Mouse (Mus musculus) neural tube, embryonic 14.5 days (tissue): ENCODE data around the gene Ntmt1. TPM values are rescaled to one million over a fixed set of nuclear protein-coding genes. Genes with fewer than 3 reads are reported as not detected.

Experiments
- ATAC-seq: fragments of 200-750 bp; cut with Nextera tagmentation; 2 replicates; pipeline ENCODE4 v1.8.0; 2017; ENCODE audit warnings: low read depth, mild to moderate bottlenecking, moderate TSS enrichment, moderate library complexity
- H3K27ac ChIP-seq: fragments of 300-500 bp; sonication (generic); 2 replicates; pipeline ENCODE4 v1.5.1; 2014; ENCODE audit warnings: low read depth, mild to moderate bottlenecking, control low read depth, low read length, moderate library complexity, mixed read lengths
- H3K27me3 ChIP-seq: fragments of 300-500 bp; sonication (generic); 2 replicates; pipeline ENCODE4 v1.6.1; 2014; ENCODE audit warnings: low read length; ENCODE audit not compliant: control insufficient read depth, insufficient read depth
- H3K36me3 ChIP-seq: fragments of 300-500 bp; sonication (generic); 2 replicates; pipeline ENCODE4 v1.6.1; 2014; ENCODE audit warnings: low read length, mixed read lengths; ENCODE audit not compliant: control insufficient read depth, insufficient read depth
- H3K4me1 ChIP-seq: fragments of 300-500 bp; sonication (generic); 2 replicates; pipeline ENCODE4 v1.6.1; 2014; ENCODE audit warnings: low read length; ENCODE audit not compliant: control insufficient read depth, insufficient read depth
- H3K4me2 ChIP-seq: fragments of 300-500 bp; sonication (generic); 2 replicates; pipeline ENCODE4 v1.6.1; 2014; ENCODE audit warnings: mild to moderate bottlenecking, low read depth, low read length, control low read depth
- H3K4me3 ChIP-seq: fragments of 300-500 bp; sonication (generic); 2 replicates; pipeline ENCODE4 v1.5.1; 2014; ENCODE audit warnings: low read depth, low read length, control low read depth, mixed read lengths
- H3K9ac ChIP-seq: fragments of 300-500 bp; sonication (generic); replicated peaks from 2 replicates; pipeline ENCODE4 v1.6.1; 2014; ENCODE audit warnings: low read depth, mild to moderate bottlenecking, control low read depth, low read length, mixed read lengths
- H3K9me3 ChIP-seq: fragments of 300-500 bp; sonication (generic); 2 replicates; pipeline ENCODE4 v1.6.1; 2016; ENCODE audit warnings: low read length; ENCODE audit not compliant: control insufficient read depth
- WGBS: fragments of 180-500 bp; shearing (Covaris S2); extraction: QIAGEN DNeasy Blood & Tissue Kit; methylation state at CpG from one replicate; pipeline ENCODE4 v1.1.7; 2014; 5-methylcytosine and 5-hydroxymethylcytosine counted together
- polyA plus RNA-seq: library from polyadenylated mRNA; unstranded; fragments of >200 nt; fragmentation: Nextera tagmentation; extraction: Ambion mirVana; gene quantifications from 2 replicates; pipeline ENCODE4 v1.2.1, GENCODE M21; 2014

The Ntmt1 gene
- polyA plus RNA-seq, 1 experiment from 2014 or later: 112 TPM

DNA sequence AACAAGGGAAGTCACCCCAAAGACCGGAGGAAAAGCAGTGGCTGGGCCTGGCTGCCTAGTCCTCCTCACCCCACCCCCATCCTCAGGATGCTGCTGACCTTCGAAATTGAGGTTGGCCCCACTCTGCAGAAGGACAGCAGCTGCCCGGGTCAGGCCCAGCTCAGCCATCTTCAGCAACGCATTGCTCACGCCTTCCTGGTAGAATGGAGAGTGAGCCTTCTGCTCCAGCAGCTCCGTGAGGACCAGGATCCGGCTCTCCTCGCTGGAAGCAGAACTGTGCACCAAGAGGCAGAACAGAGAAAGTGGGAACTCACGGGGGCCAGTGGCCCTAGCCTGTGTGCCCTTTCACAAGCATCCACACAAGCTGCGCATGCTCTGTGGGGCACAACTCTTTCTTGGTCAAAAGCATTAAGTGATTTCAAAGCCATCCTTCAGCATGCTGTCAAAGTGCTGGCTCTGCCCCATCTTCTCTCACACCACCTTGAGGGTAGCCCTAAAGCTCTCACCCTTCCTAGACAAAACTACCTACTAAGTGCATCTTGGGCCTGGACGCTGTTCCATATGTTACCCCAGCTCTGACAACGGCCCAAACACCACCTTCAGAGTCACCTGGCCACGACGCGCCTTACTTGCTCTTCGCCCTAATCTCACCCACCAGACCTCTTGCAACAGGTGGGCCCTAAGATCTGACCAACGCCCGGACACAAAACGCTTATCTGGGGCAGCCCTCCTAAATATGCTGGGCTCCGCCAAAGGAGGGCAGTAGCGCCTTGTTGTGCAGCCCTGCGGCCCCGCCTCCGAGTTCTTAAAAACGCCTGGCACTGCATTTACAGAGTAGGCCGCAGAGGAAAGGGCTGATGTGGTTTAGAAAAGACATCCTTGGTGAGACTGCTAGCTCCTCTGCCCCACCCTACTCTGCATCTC, 19.5 kb downstream of the Ntmt1 start:
- H3K4me2 ChIP-seq: peak overlapping the region; percentile 97
- peak; percentile 3; the same call in 1 of the 2 replicates for ATAC-seq
- peaks cover 11% of the 10 kb centered on the region for H3K4me1 ChIP-seq
- peaks cover 2% of the 10 kb centered on the region; the same call in 1 of the 2 replicates for H3K27me3 ChIP-seq
- WGBS: 38% methylated on average over 26 of the region's 26 CpGs
- H3K27ac ChIP-seq: peak overlapping the region; percentile 57
- peak overlapping the region; percentile 88 for H3K9ac ChIP-seq
- peaks cover 32% of the 10 kb centered on the region for H3K36me3 ChIP-seq
- no peaks in the 10 kb centered on the region for H3K9me3 ChIP-seq
- H3K4me3 ChIP-seq: peak overlapping the region; percentile 96

DNA sequence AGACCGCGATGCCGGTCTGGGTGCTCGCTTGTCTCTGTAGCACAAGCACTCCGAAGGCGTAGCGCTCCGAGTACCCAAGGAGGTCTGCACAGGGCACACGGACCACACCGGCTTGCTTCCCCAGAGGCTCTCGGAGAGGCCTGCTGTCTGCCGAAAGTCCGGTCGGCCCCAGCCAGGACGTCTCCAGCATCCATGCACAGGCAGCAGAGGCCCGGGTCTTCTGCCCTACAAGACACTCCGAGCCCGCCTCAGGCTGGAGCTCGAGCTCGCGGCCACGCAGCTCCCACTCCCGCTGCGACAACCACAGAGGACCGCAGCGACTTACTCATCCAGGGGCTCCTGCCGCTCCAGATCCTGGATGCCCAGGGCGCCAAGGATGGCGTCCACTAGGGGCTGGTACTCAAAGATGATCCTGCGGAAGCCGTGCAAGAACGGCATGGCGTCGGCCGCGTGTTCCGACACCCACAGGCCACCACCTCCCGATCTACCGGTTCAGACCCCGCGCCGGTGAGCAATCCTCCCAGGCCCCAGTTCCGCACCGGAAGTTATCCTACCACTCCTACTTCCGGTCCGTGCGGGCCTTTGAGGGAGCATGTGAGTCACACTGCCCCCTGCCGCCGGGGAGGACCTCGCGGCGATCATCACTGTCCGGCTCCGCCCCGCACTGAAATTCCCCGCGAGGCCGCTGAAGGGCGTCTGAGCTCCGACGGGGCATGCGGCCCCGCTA, 20.3 kb downstream of the Ntmt1 start:
- peak overlapping the region; percentile 96 for H3K4me3 ChIP-seq
- peaks cover 11% of the 10 kb centered on the region for H3K4me1 ChIP-seq
- WGBS: under 1% methylated on average over 63 of the region's 63 CpGs
- peak; percentile 93 for ATAC-seq
- H3K9me3 ChIP-seq: no peaks in the 10 kb centered on the region
- H3K9ac ChIP-seq: peak overlapping the region; percentile 88
- H3K27ac ChIP-seq: peak overlapping the region; percentile 57
- H3K36me3 ChIP-seq: peaks cover 24% of the 10 kb centered on the region
- peak overlapping the region; percentile 97 for H3K4me2 ChIP-seq
- H3K27me3 ChIP-seq: peaks cover 2% of the 10 kb centered on the region; the same call in 1 of the 2 replicates

DNA sequence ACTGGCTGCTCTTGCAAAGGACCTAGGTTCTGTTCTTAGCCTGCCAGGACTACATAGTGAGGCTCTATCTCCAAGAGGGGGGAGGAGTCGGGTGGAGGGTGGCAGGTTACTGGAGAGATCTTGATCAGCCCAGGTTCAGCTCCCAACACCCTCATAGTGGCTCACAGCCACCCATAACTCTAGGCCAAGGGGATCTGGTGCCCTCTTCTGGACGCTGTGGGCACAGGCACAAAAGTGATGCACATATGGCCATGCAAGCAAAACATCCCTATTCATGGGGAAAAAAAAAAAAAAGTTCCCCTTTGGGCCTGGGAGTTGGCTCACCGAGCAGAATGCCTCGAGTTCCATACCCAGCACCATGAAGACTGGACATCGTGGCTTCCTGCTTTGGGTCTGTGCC, 21.7 kb downstream of the Ntmt1 start:
- Histone ChIP-seq H3K27me3 (peaks cover 2% of the 10 kb centered on the region; the same call in 1 of the 2 replicates), H3K27ac (no peak overlapping the region), H3K4me2 (no peak overlapping the region), H3K9ac (no peak overlapping the region), H3K4me1 (peaks cover 11% of the 10 kb centered on the region), H3K4me3 (no peak overlapping the region), H3K36me3 (peaks cover 16% of the 10 kb centered on the region), H3K9me3 (no peaks in the 10 kb centered on the region)
- no peak for ATAC-seq
- 48% methylated on average over 5 of the region's 5 CpGs for WGBS

DNA sequence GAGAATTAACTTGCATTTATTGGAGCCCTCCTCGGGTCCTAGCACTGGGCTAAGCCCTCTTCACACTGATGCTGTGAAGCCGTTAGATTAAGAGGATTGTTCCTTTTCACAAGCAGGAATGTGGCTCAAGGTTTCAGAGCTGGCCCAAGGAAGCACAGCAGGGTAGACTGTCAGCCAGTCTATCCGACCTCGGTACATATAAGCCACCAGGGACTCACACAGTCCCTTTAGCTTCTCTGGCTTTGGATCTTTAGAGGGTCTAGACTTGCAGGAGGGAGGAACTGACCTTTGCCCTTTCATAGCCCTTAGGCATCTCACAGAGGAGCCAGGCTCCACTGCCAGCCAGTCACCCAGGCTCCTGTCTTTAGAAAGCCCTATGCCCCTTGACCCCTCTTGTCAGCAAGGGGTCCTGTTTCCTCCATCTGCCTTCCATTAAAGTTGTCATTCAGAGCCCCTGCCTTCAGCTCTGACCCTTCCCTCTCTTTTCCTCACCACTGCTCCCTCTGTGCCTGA, 22.7 kb downstream of the Ntmt1 start, which contains the start of gene Asb6:
Gene Asb6, minus strand, starts transcription at position 51 of the 513 bp plus-strand sequence.
- H3K9ac ChIP-seq: no peak within 1 kb of the TSS
- ATAC-seq: no peak

DNA sequence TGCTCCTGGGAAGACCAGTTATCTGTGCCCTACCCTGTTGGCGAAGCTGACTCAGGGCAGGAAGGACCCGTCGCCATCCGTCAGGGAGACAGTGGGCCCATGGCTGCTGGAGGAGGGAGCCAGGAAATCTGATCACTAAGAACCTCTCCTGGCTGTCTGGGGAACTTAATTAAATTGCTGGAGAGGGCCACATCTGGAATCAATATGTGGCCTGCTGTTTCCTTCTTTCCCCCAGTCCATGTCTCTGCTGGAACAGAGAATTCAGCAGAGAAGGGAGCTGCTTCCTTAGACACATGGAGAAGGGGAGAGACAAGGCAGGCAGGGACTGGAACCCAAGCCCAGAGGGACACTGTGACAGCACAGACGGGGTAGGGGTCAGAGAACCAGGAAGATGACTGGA, 26.0 kb downstream of the Ntmt1 start:
- H3K27me3 ChIP-seq: no peaks in the 10 kb centered on the region; the same call in 1 of the 2 replicates
- no peaks in the 10 kb centered on the region for H3K9me3 ChIP-seq
- H3K4me1 ChIP-seq: 0 out of 2 replicates have a peak, but pooled peaks cover 6% of the 10 kb centered on the region
- no peak for ATAC-seq
- H3K4me3 ChIP-seq: no peak overlapping the region
- no peak overlapping the region for H3K9ac ChIP-seq
- 42% methylated on average over 5 of the region's 5 CpGs for WGBS
- no peak overlapping the region for H3K4me2 ChIP-seq
- H3K36me3 ChIP-seq: no peaks in the 10 kb centered on the region
- H3K27ac ChIP-seq: no peak overlapping the region

More for the DNA sequence above, 22.7 kb downstream of the Ntmt1 start, which contains the start of gene Asb6:
- Histone ChIP-seq H3K4me1 (peaks cover 11% of the 10 kb centered on the region), H3K4me3 (no peak within 1 kb of the TSS), H3K27me3 (peaks cover 2% of the 10 kb centered on the region; the same call in 1 of the 2 replicates), H3K27ac (no peak within 1 kb of the TSS), H3K9me3 (no peaks in the 10 kb centered on the region), H3K36me3 (peaks cover 6% of the 10 kb centered on the region; the same call in 1 of the 2 replicates), H3K4me2 (no peak within 1 kb of the TSS)
- WGBS: 35% methylated on average over 4 of the region's 4 CpGs

DNA sequence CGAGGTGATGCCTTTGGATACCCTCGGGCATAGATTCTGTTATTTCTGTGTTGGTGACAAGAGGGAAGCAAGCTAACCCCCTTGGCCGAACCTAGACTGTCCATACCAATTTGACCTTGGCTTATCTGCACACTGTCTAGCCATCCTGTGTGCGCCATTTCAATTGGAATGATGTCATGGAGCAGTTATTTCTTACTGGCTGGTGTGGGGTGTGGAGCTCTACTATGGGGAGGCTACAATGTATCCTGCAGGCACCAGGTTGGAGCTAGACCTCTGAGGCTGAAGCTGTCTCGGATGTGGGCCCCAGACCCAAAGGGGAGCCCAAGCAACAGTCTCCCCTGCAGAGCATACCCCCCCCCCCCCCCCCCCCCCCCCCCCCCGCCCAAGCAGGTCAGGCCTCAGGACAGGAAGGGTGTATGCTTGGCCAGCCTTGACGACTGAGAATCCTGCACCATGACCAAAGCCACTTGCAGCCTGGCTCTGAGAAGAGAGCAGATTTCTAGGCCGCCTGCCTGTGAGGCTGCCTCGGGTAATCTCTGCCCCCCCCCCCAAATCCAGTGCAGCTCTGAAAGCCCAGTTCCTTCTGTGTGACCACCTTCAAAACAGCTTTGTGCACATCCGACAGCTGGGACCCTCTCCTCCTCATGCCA, 26.9 kb downstream of the Ntmt1 start, which contains the start of gene Prrx2:
Gene Prrx2, plus strand, starts transcription at position 600 of the 650 bp plus-strand sequence.
- Histone ChIP-seq H3K36me3 (no peaks in the 10 kb centered on the region), H3K27me3 (no peaks in the 10 kb centered on the region; the same call in 1 of the 2 replicates), H3K4me1 (0 out of 2 replicates have a peak, but pooled peaks cover 6% of the 10 kb centered on the region), H3K27ac (no peak within 1 kb of the TSS), H3K9ac (no peak within 1 kb of the TSS), H3K9me3 (no peaks in the 10 kb centered on the region), H3K4me2 (no peak within 1 kb of the TSS), H3K4me3 (no peak within 1 kb of the TSS)
- ATAC-seq: no peak
- 76% methylated on average over 8 of the region's 10 CpGs for WGBS

DNA sequence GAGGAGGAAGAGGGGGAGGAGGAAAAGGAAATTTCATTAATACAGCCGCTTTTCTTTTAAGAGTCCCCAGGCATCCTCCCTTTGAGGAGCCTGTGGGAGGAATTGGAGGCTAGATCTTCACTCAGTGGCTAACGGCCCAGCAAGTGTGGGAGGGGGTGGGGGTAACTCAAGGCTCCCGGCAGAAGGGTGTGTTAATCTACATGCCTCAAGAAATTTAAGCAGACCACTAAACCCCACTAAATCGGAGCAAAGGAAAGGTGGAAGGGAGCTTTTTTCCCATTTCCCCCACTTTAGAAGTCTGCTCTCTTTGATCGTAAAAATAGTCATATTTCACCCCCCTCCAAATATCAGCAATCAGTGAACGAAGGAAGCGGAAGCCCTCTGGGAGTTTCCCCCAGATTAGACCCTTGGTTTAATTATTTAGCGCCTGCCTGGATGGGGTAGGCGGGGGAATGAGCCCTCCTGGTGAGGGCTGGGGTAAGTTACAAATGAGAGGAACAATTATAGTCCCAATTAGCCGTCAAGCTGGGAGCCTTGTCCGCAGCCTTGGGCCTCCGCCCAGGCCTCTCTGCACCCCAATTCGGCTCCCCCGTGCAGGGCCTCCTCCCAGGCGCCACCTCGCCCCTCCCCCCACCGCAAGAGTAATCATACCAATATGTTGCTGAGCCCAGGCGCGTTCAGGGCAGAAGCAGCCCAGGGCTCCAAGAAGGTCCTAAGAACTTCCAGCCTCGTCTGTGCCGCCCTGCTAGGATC, 28.8 kb downstream of the Ntmt1 start:
- no peak overlapping the region for H3K4me2 ChIP-seq
- WGBS: 8% methylated on average over 21 of the region's 21 CpGs
- H3K4me3 ChIP-seq: no peak overlapping the region
- 0 out of 2 replicates have a peak, but pooled peaks cover 6% of the 10 kb centered on the region for H3K4me1 ChIP-seq
- H3K36me3 ChIP-seq: no peaks in the 10 kb centered on the region
- no peaks in the 10 kb centered on the region; the same call in 1 of the 2 replicates for H3K27me3 ChIP-seq
- ATAC-seq: no peak
- H3K9me3 ChIP-seq: no peaks in the 10 kb centered on the region
- no peak overlapping the region for H3K27ac ChIP-seq
- H3K9ac ChIP-seq: no peak overlapping the region

DNA sequence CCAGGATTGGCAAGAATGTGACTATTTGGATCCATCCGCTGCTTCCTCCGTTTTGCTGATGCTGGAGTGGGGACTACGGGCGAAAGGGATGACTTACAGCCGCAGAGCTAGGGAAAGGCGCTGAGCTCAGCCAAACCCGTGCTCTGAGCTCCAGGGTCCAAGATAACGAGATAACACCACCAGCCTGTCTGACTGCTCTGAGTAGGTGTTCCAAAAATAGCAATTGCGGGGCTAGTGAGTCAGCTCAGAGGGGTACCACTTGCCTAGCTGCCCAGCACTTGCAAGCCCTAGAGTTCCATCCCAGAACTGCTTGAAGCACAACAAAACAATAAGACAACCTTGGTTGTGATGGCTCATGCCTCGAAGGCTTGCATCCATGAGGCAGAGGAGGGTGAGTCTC, 35.0 kb downstream of the Ntmt1 start:
- Histone ChIP-seq H3K4me3 (no peak overlapping the region), H3K9me3 (no peaks in the 10 kb centered on the region), H3K27me3 (peaks cover 31% of the 10 kb centered on the region), H3K4me1 (peaks cover 3% of the 10 kb centered on the region; the same call in 1 of the 2 replicates), H3K36me3 (no peaks in the 10 kb centered on the region), H3K27ac (no peak overlapping the region), H3K4me2 (no peak overlapping the region), H3K9ac (no peak overlapping the region)
- ATAC-seq: no peak
- WGBS: 57% methylated on average over 10 of the region's 10 CpGs
